Mouse (Mus musculus) layer of hippocampus, adult 18-20 months (tissue): Measurements from ENCODE around the gene Cep55. TPM values are rescaled to one million over a fixed set of nuclear protein-coding genes. Genes with fewer than 3 reads are reported as not detected.

Experiments used
- DNase-seq, 2 experiments: peaks; one replicate each; pipeline ENCODE4 v3.0.0; 2022; ENCODE audit warnings: low spot score in 2 of 2
- total RNA-seq, 2 experiments: library from RNA; stranded (reverse); gene quantifications; 2 replicates each; pipeline ENCODE4 v1.2.3; 2021

Gene Cep55
- total RNA-seq, 2 experiments from 2014 or later, result 0.28 to 0.32 TPM

DNA sequence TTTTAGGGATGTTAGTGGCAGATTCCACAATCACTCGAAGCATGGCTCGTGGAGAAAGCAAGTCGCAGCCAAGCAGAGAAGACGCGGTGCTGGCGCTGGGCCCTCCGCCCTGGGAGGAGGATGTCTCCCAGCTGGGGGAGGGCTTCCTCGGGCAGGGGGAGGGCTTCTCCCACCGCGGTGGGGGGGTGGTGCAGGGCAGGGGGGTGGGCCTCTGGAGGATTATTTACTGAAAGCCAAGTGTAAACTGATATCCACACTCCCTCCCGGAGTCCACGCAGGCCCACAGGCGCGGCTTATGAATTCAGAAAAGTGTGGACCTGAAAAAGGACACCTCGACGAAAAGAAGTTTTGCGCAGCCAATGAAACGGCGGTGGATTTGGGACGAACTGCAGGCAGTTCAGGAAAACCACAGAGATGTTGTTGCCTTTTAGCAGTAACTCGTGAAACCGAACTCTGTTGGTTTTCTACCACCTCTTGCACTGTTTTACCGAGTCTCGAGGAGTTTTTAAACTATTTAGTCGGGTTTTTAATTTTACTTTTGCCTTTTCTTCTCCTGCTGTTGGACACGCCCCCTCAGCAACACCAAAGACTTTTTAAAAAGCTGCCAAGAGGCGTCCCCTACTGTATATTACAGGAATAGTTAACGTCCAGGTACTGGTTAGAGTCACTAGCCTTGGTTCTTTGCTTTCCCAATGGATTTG lies 11.4 kb upstream of the Cep55 start, which contains the start of gene Myof:
TSS of gene Myof (minus strand) at position 297 of the 701 bp plus-strand sequence.
- no peak for DNase-seq

DNA sequence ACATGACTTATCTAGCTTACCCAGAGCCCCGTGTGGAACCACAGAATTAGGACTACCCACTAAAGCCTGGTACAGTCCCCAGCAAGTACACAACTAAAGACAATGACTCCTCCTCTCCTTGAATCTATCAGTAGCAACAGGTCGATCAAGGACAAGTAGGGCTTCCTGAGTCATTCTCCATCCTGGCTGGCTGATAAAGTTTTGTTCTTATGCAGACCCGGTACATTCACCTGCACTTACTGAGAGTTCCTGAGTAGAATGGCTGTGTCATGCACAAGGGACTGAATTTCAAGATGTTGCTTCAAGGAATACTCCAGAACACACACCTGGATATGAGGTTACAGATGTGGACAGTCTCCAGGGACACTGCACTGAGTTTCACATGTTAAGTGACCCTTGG lies 9.6 kb upstream of the Cep55 start:
- DNase-seq, result no peak

DNA sequence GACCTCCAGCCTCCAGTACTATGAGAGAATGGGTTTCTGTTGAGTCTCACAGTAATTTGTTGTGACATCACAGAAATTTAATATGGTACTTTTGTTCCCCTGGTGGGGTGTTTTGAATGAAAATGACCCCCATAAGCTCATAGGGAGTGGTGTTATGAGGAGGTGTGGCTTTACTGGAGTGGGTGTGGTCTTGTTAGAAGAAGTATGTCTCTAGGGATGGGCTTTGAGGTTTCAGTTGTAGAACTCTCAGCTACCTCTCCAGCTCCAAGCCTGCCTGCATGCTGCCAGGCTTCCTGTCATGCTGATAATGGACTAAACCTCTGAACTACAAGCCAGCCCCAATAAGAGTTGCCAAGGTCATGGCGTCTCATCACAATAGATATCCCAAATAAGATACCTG lies 5.1 kb upstream of the Cep55 start:
- no peak for DNase-seq

DNA sequence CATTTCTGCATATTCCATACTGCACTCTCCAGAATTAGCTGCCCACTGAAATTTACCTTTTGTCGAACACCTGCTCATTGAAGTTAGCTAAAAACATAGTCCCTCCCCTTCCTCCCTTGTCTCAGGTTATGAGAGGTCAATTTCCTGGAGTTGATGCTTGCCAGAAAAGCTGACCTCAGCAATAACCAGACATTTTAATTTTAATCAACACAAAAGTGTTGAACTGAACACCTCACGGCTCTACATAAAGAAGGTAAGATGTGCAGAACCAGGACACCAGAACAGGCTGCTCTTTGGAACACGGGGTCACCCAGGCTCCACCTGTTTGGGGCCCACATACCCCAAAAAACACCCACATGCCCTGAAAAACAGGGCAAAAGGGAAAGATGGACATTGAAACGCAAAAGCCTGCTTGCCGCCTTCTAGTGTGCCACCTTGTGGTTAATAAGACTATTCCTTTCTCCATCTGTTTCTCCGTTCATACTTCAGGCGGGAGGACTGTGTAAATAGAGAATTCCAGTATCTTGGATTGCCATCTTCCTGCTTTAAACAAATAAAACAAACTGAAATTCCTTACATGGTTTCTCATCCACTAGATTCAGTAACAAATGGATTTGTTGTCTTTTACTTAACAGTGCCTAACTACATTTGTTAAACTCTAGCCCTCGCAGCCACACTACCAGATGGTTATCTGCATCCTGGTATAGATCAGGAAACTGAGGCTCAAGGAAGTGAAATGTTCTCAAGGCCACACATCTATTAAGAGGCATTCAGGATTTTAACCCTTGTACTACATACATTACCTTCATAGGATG lies 1.4 kb upstream of the Cep55 start:
- DNase-seq, result no peak

DNA sequence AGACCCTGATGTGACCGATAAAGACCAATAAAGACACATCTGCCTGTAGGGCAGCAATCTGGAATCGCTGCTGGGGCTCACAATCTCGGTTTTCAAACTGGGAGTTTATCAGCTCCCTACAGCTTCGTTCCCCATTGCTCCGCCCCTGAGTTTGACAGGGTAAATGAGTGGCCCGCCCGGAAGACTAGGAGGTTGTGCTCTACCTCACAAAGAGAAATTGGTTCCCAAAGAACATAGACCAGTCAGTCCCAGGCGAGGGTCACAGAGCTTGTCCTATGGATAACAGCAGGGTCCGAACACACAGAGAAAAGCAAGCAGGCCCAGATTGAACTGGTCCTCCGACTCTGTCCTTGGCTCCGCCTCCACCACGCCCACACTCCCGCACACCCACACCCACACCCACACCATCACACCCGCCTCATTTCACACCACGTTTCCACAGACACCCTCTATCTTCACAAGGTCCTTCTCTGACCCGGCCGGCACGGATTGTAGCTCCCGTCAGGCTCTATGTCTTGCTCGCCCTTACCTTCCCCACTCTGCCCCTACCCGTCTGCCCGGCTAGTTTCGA lies 577 bp upstream of the Cep55 start:
- DNase-seq, result peak in 1 of 2 experiments; percentile 71

DNA sequence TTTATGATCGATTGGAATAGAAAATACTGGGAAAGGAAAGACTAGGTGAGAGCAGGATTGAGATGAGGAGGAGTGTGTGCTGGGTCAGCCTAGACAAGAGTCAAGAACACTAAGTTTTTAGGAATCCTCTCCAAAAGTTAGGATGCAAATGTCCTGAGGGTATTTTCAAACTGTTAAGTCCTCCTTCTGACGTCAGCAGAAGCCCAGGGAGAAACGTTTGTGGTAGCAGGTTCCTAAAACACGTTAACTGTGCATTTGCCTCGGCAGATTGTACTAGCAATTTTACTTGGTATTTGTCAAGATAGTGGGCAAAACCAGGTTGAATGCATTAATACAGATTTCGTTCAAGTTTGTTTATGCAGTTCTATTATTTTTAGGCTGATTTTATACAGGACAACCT lies 987 bp downstream of the Cep55 start:
- DNase-seq, result no peak

DNA sequence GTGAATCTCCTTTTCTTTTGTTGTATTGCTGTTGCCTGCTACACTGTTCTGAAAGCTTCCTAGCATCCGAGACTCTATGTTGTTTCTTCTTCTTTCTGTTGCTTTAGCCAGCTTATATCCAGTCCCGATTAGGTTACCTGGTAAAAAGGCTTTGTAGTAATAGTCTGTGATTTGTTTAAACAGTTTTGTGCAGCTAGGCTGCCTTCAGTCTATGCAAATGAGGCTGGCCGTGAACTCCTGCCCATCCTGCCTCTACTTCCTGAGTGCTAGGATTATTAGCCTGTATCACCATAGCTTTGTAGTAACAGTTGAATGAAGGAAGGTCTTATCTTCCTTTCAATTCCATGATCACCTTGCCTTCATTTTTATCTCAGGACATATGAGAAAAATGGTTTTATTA lies 1.5 kb downstream of the Cep55 start:
- DNase-seq, result no peak

DNA sequence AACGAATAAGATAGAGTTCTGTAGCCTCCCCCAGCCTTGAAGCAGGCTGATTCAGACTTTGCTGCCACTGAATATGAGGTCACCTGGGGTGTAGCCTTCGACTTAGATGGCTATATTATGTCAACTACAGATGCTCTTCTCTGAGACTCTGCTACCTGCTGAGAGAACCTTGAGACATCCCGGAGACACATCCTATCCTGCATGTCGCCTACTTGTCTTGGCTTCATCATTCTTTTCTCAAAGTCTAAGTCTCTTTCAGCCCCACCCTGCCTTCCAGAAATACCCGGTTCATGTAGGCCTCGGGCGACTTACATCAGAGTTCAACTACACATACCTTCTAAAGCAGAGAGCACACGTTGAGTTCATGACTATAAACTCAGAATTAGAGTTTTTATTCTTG lies 2.1 kb downstream of the Cep55 start:
- DNase-seq, result no peak

DNA sequence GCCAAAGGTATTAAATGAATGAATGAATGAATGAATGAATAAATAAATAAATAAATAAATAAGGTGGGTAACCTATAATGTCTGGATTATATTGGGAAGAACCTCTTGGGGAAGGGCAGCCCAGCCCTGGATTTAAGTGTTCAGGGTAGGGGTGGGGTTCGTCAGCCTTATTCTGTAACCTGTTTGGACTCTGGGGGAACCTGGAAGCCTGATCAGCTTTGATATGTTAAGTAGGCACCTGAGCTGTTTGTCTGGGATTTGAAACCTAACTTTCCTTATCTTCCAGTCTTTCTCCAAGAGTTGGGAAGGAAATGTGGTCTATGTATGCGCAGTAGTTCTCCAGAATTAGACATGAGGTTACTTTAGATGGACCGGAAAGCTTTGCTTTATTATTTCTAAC lies 8.4 kb downstream of the Cep55 start:
- DNase-seq, result no peak

DNA sequence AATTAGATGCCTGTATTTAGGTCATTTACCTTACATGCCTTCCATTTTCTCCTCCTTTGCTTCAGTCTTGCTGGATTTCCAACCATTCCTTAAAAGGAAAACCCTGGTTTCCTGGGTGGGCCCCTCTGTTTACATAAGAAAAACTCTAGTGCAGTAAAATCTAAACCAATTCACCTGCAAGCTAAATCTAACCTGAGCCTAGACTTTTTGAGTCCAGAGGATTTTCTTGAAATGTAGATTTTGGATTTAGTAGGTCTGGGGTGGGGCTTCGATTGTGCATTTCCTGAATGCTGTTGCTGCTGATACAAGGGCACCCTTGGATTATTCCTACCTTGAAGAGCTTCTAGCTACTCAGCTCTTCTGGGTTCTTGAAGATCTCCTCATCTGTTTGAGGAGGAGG lies 9.2 kb downstream of the Cep55 start:
- DNase-seq, result no peak

DNA sequence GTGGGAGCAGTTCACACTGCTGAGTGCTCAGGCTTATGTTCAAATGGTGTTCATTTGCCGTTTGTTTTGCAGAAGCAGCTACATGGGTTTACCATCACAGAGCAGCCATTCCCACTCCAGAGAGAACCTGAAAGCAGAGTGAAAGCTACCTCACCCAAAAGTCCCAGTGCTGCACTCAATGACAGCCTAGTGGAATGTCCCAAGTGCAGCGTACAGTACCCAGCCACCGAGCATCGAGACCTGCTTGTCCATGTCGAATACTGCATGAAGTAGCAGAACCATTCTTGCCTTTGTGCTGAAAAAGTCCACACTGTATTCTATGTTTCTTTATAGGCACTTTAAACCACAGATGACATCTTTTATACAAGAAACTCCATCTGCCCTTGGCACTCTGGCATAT lies 18.4 kb downstream of the Cep55 start:
- no peak for DNase-seq

DNA sequence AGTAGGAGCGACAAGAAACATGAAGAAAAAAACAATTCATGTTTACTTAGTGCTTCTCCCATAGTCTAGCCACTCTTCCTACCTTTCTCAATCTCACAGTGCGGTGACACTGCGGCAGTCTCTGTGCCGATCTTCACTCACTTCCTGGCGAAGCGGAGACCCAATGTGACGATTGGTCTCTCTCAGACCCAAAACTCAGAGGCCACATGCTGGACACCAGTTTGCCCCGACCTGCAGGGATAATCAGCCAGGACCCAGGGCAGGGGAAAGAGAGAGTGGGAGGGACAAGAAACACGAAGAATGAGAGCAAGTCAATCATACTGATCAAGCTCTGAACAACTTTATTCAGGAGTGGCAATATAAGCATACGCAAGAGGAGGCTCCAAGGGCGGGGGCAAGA lies 20.2 kb downstream of the Cep55 start:
- no peak for DNase-seq

DNA sequence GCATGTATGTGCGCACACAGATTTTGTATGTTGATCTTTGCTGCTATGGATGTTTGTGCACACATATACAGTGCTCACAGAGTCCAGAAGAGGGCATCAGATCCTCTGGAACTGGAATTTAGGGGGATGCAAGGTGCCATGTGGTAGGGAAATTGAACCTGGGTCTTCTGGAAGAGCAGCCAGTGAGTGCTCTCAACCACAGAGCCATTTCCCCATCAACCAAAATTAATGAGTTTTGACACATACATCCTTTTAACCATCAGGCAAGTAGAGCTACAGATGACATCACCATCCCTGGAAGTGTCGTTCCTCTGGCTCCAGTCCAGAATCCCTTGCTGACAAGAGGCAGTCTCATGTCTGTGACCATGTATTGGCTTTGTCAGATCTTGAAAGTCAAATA lies 21.4 kb downstream of the Cep55 start:
- DNase-seq, result peak in 1 of 2 experiments; percentile 5

DNA sequence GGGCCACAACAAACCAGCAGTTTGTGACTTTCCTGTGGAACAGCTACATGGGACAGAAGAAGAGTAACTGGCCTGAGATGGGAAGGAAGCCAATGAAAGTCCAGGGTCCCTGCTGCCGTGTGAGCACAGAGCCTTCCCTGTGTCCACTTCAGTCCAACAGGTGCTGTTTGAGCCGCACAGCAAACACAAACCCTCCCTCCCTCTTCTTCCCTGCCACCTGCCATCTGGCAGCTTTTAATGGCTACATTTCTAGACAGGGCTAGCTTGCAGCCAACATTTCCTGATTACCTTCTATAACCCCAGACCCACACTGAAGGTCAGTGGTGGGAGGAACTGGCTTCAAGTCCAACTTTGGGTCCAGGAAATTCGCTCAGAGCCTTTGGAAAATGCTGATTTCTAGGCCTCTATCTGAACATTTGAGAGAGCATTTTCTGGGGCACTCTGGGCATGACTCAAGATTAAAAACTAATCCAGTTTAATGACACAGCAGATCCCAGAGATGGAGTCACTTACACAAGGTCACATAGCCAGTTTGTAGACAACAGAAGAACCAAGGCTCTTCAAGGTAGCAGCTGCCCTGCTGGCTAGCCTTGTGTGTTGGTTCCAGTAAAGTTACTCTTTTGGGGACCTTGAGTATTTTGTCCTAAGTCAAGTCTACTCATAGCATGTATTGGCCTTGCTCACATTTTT lies 23.2 kb downstream of the Cep55 start:
- no peak for DNase-seq

DNA sequence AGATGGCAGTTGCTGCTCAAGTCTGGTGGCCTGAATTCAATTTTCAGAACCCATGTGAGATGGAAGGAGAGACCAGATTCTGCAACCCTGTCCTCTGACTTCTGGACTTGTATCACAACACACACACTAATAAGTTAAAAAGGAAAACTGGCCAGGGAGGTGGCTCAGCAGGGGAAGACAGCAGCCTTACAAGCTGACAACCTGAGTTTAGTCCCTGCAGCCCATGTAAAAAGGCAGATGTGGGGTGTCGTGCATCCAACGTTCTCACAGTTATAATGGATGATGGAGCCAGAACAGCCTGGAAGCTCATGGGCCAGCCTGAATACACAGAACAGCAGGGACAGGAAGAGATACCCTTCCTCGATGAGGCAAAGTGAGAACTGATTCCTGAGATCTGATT lies 26.6 kb downstream of the Cep55 start:
- no peak for DNase-seq

DNA sequence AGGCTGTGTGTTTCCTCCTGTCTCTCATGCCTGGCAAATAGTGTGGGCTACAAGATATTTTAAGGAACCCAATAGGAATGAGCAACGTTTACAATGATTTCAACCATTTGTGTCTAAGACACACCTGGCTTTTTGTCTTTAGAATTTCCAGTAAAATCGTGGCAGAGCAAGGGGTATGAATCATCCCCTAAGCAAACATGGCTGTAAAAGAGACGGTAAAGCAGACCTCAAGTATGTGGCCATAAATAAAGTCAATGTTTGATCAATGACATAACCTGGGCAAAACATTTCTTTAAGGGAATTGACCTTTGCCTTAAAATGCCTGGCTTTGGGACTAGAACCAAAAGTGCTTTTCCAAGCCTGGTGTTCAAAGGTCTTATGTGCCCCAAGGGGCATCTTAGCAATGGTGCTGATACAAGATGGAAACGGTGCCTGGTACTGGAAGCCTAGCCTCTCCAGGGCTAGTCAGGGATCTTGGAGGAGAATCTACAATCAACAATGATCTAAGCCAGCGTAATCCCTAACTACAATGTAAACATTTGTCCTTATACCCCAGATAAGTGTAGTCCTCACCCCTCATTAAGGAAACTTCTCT lies 28.2 kb downstream of the Cep55 start:
- no peak for DNase-seq

DNA sequence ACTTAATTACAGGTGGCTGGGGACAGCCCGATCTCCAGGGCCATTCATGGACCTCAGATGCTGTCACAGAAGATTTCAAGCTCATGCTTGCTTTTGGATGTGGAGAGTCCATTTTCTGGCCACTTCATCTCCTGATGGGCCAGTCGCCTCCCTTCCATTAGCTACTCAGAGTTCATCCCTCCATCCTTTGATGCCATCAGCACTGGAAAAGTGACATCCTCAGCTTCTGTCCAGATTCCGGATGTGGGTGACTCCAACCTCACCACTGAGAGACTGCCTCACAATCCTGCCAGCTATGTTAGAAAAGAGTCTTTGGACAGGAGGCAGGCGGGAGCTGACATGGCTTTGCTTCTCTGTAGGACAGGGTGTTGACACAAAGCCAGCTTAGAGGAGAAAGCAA lies 31.0 kb downstream of the Cep55 start:
- DNase-seq, result no peak

DNA sequence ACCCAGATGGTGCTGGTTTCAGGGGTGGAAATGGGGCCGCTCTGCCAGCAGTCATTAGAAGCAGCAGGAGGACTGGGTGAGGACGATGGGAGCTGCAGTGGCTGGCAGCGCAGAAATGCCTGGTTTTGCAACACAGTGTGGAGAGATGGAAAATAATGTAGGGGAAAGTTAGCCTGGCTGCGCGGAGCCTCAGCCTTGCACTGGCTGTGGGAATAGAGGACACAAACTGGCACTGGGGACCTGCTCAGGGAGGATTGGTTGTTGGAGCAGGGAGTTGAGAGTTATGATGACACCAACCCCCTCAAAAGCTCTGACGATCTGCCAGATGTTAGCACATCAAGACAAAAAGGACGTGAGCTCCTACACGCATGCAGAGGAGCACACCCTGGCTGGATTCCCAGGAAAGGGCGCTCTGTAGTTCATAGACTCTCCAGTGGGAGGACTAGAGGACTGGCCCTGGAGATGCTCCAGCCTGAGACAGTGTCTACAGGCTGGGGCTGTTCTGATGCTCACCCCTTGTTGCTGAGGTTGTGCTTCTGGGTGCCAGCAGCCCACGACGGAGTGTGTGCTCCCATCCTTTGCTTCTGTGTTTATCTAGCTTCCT lies 32.2 kb downstream of the Cep55 start:
- peak; percentile 9 to 25 for DNase-seq

DNA sequence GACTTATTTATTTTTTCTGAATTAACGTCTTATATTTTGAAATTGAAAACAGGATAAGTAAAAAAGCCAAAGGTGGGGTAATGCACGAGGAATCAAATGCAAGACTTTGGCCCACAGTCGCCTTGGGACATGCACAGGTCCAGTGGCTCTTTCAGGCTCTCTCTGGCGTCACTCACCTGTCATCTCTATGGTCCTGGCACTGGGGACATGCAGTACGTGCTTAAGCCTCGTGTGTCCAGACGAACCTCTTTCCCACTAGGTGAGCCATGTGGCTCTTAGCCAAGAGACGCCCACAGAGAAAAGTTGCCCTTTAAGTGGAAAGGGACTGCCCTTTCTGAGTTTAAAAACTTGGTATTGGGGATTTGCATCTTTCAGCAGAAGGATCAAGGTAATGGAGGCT lies 34.5 kb downstream of the Cep55 start:
- no peak for DNase-seq

DNA sequence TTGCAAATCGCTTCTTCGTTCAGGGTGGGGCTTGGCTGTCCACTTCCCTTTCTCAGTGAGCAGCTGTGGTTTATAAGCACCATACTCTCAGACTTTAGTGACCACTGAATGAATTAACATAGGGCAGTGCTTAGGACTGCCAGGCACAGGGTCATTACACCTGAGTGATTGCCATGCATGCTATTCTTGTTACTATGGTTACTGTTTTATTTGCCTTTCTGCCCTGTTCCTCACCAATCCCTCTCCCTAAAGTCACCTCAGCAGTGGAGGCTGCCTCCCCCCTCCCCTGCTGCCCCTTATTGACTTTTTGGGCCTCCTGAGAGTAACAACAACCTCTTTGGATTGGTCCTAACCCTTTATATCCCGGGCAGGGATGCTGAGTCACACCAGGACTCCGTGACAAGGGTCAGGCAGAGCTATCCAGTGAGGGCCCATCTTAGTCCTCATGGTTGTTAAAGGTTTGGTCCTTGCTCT lies 36.7 kb downstream of the Cep55 start:
- no peak for DNase-seq

DNA sequence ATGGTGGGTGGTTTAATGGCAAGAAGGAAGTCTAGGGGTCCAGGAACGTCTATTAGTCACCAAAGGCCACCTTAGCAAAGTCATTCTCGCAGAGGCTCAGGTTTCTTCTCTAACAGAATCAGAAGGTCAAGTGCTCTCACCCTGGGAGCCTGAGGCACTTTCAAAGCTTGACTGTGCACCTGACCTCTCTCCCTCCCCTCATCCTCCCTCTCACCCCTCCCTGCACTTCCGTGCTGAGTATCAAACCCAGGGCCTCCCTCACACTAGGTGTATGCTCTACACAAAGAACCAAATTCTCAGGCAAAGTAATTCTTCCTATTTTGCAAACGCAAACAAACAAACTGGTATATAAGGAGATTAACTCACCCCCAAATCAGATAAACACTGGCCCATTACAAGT lies 41.4 kb downstream of the Cep55 start:
- DNase-seq, result no peak
